Mouse (Mus musculus): ENCODE data around the gene Bcl11b.

Bcl11b gene

GRCm38 (mm10) chr12:107889841-107890240 is 113.6 kb downstream of the Bcl11b start:
- no peak for DNase-seq (ENCODE audit: low read depth)

GRCm38 (mm10) chr12:107888646-107889045 is 114.8 kb downstream of the Bcl11b start:
- DNase-seq (ENCODE audit: low read depth), result no peak

- DNase-seq (ENCODE audit: low read depth), result no peak
Measured at GRCm38 (mm10) chr12:107888049-107888448, 115.4 kb downstream of the Bcl11b start.

- DNase-seq (ENCODE audit: low read depth), result no peak
Measured at GRCm38 (mm10) chr12:107887621-107888020, 115.8 kb downstream of the Bcl11b start.

- DNase-seq (ENCODE audit: low read depth), result no peak
Measured at GRCm38 (mm10) chr12:107884330-107885065, 118.9 kb downstream of the Bcl11b start.

GRCm38 (mm10) chr12:107881726-107882125 is 121.7 kb downstream of the Bcl11b start:
- no peak for DNase-seq (ENCODE audit: low read depth)

- DNase-seq (ENCODE audit: low read depth), result no peak
Measured at GRCm38 (mm10) chr12:107880748-107881147, 122.7 kb downstream of the Bcl11b start.

- no peak for DNase-seq (ENCODE audit: low read depth)
Measured at GRCm38 (mm10) chr12:107879114-107879777, 124.2 kb downstream of the Bcl11b start.

GRCm38 (mm10) chr12:107876237-107876636 is 127.2 kb downstream of the Bcl11b start:
- DNase-seq (ENCODE audit: low read depth), result no peak

GRCm38 (mm10) chr12:107874467-107875142 is 128.8 kb downstream of the Bcl11b start:
- DNase-seq (ENCODE audit: low read depth), result no peak

- DNase-seq (ENCODE audit: low read depth), result no peak
Measured at GRCm38 (mm10) chr12:107869526-107870050, 133.8 kb downstream of the Bcl11b start.

GRCm38 (mm10) chr12:107868291-107868690 is 135.1 kb downstream of the Bcl11b start:
- DNase-seq (ENCODE audit: low read depth), result no peak

Data from c-Kit-positive CD71-positive TER-119-negative erythroid progenitor cells, embryonic 14.5 days (primary cell).